In the genomic region with DNA sequence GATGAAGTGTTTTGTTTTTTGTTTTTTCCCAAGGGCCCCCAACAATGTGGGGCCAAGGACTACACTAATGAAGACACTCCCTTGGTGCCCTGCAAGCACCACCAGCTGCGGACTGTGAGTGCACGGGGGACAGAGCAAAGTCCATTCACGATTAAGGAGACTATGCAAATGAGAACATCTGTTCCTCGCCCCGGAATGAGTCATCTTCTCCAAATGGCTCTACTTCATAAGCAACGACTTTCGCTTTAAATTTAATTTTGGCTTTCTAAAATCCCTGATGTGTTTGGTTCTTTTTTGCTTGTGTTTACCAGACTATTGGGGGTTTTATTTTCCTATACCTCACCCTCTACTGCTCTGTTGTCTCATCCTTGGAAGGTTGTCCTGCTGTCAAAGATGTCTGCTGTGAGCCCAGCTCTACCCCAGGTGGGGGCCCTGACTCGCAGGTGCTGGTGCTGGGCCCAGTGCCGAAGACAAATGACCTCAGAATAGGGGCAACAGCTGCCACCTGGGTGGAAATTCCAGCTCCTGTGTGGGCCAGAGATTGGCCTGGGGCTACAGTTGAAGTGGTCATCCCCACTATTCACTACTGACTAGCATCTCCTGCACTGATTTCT, we compare ENCODE assay signal across 19 mouse cellular contexts. TPM values are rescaled to one million over a fixed set of nuclear protein-coding genes. Genes with fewer than 3 reads are reported as not detected.
A peak's percentile ranks its signal among the peaks of the same experiment; 100 is the strongest.
DNase-seq lines count a peak whose midpoint lies in the region; TF ChIP-seq lines count a peak whose summit lies in the region.
"Had no signal": no experiment of that assay in that cellular context is flagged by ENCODE, and none has a peak within 500 bp of the region (broad histone marks: within the 10 kb centered on the region; RNA-seq: fewer than 3 reads in every experiment).

No protein-coding gene starts in this region.

- H3K4me2 ChIP-seq in CH12.LX (ENCODE audit: insufficient read depth, low read depth, poor library complexity, severe bottlenecking): peak overlapping the region; percentile 79
- H3K4me2 ChIP-seq: embryonic facial prominence, embryonic 12.5 days; forebrain, embryonic 12.5 days; heart, embryonic 11.5 days; limb, embryonic 15.5 days; midbrain, embryonic 13.5 days had no signal

- peak; percentile 2; the same call in 1 of the 2 replicates for TF ChIP-seq RAD21 in CH12.LX (IDR thresholded peaks at IDR 0.05; ENCODE audit: low read depth, low read length)

- peak; percentile 92 for TF ChIP-seq EP300 in CH12.LX (IDR thresholded peaks at IDR 0.05; ENCODE audit: low read length)

- no peak for TF ChIP-seq CTCF in kidney, adult 2 months (conservative IDR thresholded peaks at IDR 0.05; ENCODE audit: insufficient read depth, insufficient read length, low read depth, low read length)
- TF ChIP-seq CTCF in CH12.LX (conservative IDR thresholded peaks at IDR 0.05 in 1 of 2, IDR thresholded peaks at IDR 0.05 in 1 of 2; ENCODE audit: low read depth in 2 of 2, low read length in 2 of 2): no peak

- no peaks in the 10 kb centered on the region for H3K36me3 ChIP-seq in kidney, adult 2 months (ENCODE audit: control insufficient read depth, insufficient read depth, low read length)
- H3K36me3 ChIP-seq in CH12.LX (replicated peaks in 1 of 2; ENCODE audit: control insufficient read depth in 1 of 2, insufficient read depth in 1 of 2, low read length in 1 of 2): no peaks in the 10 kb centered on the region
- H3K36me3 ChIP-seq: embryonic facial prominence, embryonic 12.5 days; forebrain, embryonic 12.5 days; limb, embryonic 15.5 days; midbrain, embryonic 13.5 days had no signal

- no peaks in the 10 kb centered on the region for H3K9me3 ChIP-seq in CH12.LX (replicated peaks; ENCODE audit: low read length)
- H3K9me3 ChIP-seq: embryonic facial prominence, embryonic 12.5 days; forebrain, embryonic 12.5 days; limb, embryonic 15.5 days; midbrain, embryonic 13.5 days had no signal

- no peaks in the 10 kb centered on the region for H3K79me2 ChIP-seq in CH12.LX (replicated peaks; ENCODE audit: control insufficient read depth, extremely low read depth, insufficient read depth, poor library complexity, severe bottlenecking)

- H3K4me1 ChIP-seq in kidney, adult 2 months (ENCODE audit: control insufficient read depth, insufficient read depth, low read length): no peaks in the 10 kb centered on the region
- peaks cover 39 to 54% of the 10 kb centered on the region in 2 experiments for H3K4me1 ChIP-seq in CH12.LX (ENCODE audit: control insufficient read depth in 1 of 2, insufficient read depth in 2 of 2)
- H3K4me1 ChIP-seq: forebrain, embryonic 12.5 days; limb, embryonic 15.5 days had no signal

- dilution Hi-C loops in CH12.LX (cut with MboI; ENCODE audit: extremely low pct_ligation_motif_present, extremely low pct_unique_long_range_greater_than_20kb, low sequenced_read_pairs): no loop called here

- DNase-seq in kidney, adult 2 months: peak; percentile 11
- no peak for DNase-seq in kidney, adult 8-10 months
- DNase-seq in CH12.LX (ENCODE audit: extremely low read depth): peak; percentile 78
- peak; percentile 87 for DNase-seq in brain, adult 2 months (ENCODE audit: low read depth, low spot score)
- peak; percentile 58 to 62 for DNase-seq in left cerebral cortex, postnatal 14 days (ENCODE audit: low spot score in 2 of 2)
- no peak for DNase-seq in cerebellum, adult 9-10 months
- no peak for DNase-seq in adrenal gland, adult 2 months
- no peak for DNase-seq in thymus, postnatal 36 days
- DNase-seq: adrenal gland, adult 8-10 months; cerebellum, postnatal 14 days; kidney, adult 9 months; lung, adult 18-20 months; lung, postnatal 4 days; retina, postnatal 1 day had no signal

- in situ Hi-C loops in CH12.LX (cut with MboI; ENCODE audit: low pct_ligation_motif_present, low pct_unique_long_range_greater_than_20kb, low sequenced_read_pairs): no loop called here

- H3K4me3 ChIP-seq in kidney, adult 2 months (ENCODE audit: insufficient read depth, low read depth, low read length): no peak overlapping the region
- H3K4me3 ChIP-seq in CH12.LX (replicated peaks in 1 of 3; ENCODE audit: low read depth in 2 of 3, low read length in 2 of 3, poor library complexity in 1 of 3): no peak overlapping the region
- H3K4me3 ChIP-seq: embryonic facial prominence, embryonic 12.5 days; forebrain, embryonic 12.5 days; limb, embryonic 15.5 days; midbrain, embryonic 13.5 days had no signal

- intact Hi-C loops in left cerebral cortex, postnatal 14 days (cut with DNase I): no loop called here

- no peak overlapping the region for H3K9ac ChIP-seq in CH12.LX (ENCODE audit: insufficient read depth, low read depth)
- H3K9ac ChIP-seq: embryonic facial prominence, embryonic 12.5 days; forebrain, embryonic 12.5 days; limb, embryonic 15.5 days; midbrain, embryonic 13.5 days had no signal

- no peaks in the 10 kb centered on the region for H3K27me3 ChIP-seq in kidney, adult 2 months (replicated peaks; ENCODE audit: control insufficient read depth, insufficient read depth, low read length)
- H3K27me3 ChIP-seq in CH12.LX (replicated peaks): peaks cover 43% of the 10 kb centered on the region
- H3K27me3 ChIP-seq: embryonic facial prominence, embryonic 12.5 days; forebrain, embryonic 12.5 days; limb, embryonic 15.5 days; midbrain, embryonic 13.5 days had no signal

- 39% methylated on average over 9 of the region's 9 CpGs for WGBS in kidney, adult 2 months

- no peak overlapping the region for H3K27ac ChIP-seq in kidney, adult 2 months (ENCODE audit: insufficient read depth, low read depth, low read length)
- H3K27ac ChIP-seq in CH12.LX (ENCODE audit: insufficient read depth, low read depth): peak overlapping the region; percentile 86
- H3K27ac ChIP-seq: embryonic facial prominence, embryonic 12.5 days; forebrain, embryonic 12.5 days; limb, embryonic 15.5 days; midbrain, embryonic 13.5 days had no signal

- TF ChIP-seq POLR2A in kidney, adult 2 months (IDR thresholded peaks at IDR 0.05; ENCODE audit: low read depth, low read length): no peak
- no peak for TF ChIP-seq POLR2A in CH12.LX (IDR thresholded peaks at IDR 0.05; ENCODE audit: low read depth, low read length)

TF ChIP-seq in CH12.LX, 34 proteins besides CTCF, POLR2A, EP300 and RAD21:
- TF ChIP-seq MAZ (IDR thresholded peaks at IDR 0.05; ENCODE audit: low read depth, low read length): no peak; the same call in 1 of the 2 replicates
- TF ChIP-seq MAX (IDR thresholded peaks at IDR 0.05; ENCODE audit: low read length): no peak; the same call in 1 of the 2 replicates
- no peak for TF ChIP-seq CHD1 (IDR thresholded peaks at IDR 0.05; ENCODE audit: low read depth, low read length)
- TF ChIP-seq ZC3H11A (IDR thresholded peaks at IDR 0.05; ENCODE audit: low read depth, low read length): no peak
- TF ChIP-seq ELF1 (IDR thresholded peaks at IDR 0.05; ENCODE audit: low read depth, low read length): no peak
- TF ChIP-seq ZNF384 (IDR thresholded peaks at IDR 0.05; ENCODE audit: low read depth, low read length): no peak
- no peak for TF ChIP-seq UBTF (IDR thresholded peaks at IDR 0.05; ENCODE audit: low read depth, low read length)
- TF ChIP-seq ZMIZ1 (IDR thresholded peaks at IDR 0.05; ENCODE audit: low read depth, low read length): 0 out of 2 replicates have a peak, but pooled peaks have one; percentile 49
- TF ChIP-seq ETS1 (conservative IDR thresholded peaks at IDR 0.05; ENCODE audit: low read depth, low read length): peak; percentile 91
- peak; percentile 99 for TF ChIP-seq TCF12 (IDR thresholded peaks at IDR 0.05; ENCODE audit: low read depth, low read length)
- peak; percentile 22; the same call in 1 of the 2 replicates for TF ChIP-seq HCFC1 (IDR thresholded peaks at IDR 0.05; ENCODE audit: low read depth, low read length)
- TF ChIP-seq SMC3 (IDR thresholded peaks at IDR 0.05; ENCODE audit: low read depth, low read length): no peak
- TF ChIP-seq MAFK (IDR thresholded peaks at IDR 0.05; ENCODE audit: insufficient replicate concordance, low read length): peak; percentile 38; the same call in 1 of the 2 replicates
- TF ChIP-seq JUND (conservative IDR thresholded peaks at IDR 0.05; ENCODE audit: low read depth, low read length): peak; percentile 96
- TF ChIP-seq BHLHE40 (IDR thresholded peaks at IDR 0.05; ENCODE audit: low read depth, low read length): peak; percentile 92
- no peak for TF ChIP-seq USF1 (IDR thresholded peaks at IDR 0.05; ENCODE audit: low read depth, low read length)
- no peak for TF ChIP-seq E2F4 (IDR thresholded peaks at IDR 0.05; ENCODE audit: insufficient replicate concordance, low read depth, low read length)
- no peak for TF ChIP-seq KAT2A (IDR thresholded peaks at IDR 0.05; ENCODE audit: insufficient replicate concordance, low read length)
- no peak for TF ChIP-seq GABPA (IDR thresholded peaks at IDR 0.05; ENCODE audit: insufficient replicate concordance, low read depth, low read length)
- TF ChIP-seq MXI1 (IDR thresholded peaks at IDR 0.05; ENCODE audit: low read depth, low read length): no peak; the same call in 1 of the 2 replicates
- TF ChIP-seq USF2 (conservative IDR thresholded peaks at IDR 0.05; ENCODE audit: low read depth, low read length): no peak
- peak; percentile 47 for TF ChIP-seq CHD2 (IDR thresholded peaks at IDR 0.05; ENCODE audit: low read length)
- no peak for TF ChIP-seq POLR2AphosphoS2 (IDR thresholded peaks at IDR 0.05; ENCODE audit: low read depth, low read length)
- TF ChIP-seq NRF1 (IDR thresholded peaks at IDR 0.05; ENCODE audit: low read depth, low read length): 0 out of 2 replicates have a peak, but pooled peaks have one; percentile 2
- TF ChIP-seq SIN3A (IDR thresholded peaks at IDR 0.05; ENCODE audit: low read length): peak; percentile 78
- TF ChIP-seq RCOR1 (conservative IDR thresholded peaks at IDR 0.05; ENCODE audit: low read depth, low read length): peak; percentile 74; the same call in 1 of the 2 replicates
- TF ChIP-seq ZKSCAN1 (IDR thresholded peaks at IDR 0.05; ENCODE audit: borderline replicate concordance, low read depth, low read length): no peak
- TF ChIP-seq MEF2A (IDR thresholded peaks at IDR 0.05; ENCODE audit: borderline replicate concordance, low read depth, low read length): peak; percentile 96
- no peak for TF ChIP-seq TBP (conservative IDR thresholded peaks at IDR 0.05; ENCODE audit: low read depth, low read length)
- TF ChIP-seq JUN (IDR thresholded peaks at IDR 0.05; ENCODE audit: insufficient read depth, low read depth, low read length): peak; percentile 95
- TF ChIP-seq IRF4 (IDR thresholded peaks at IDR 0.05; ENCODE audit: low read depth, low read length): peak; percentile 93

RNA-seq across cellular contexts. Expression of gene Gnaz, which starts 14.0 kb away (rescaled TPM):
- 4.4 and 5.0 TPM in 2 replicates for polyA plus RNA-seq in kidney, adult 2 months (2012; rRNA removed)
- 36.9 and 49.9 TPM in 2 replicates for total RNA-seq in CH12.LX (2012; rRNA removed)
- total RNA-seq in CH12.LX (2014; rRNA removed): 4.3 and 5.5 TPM in 2 replicates
- polyA plus RNA-seq in CH12.LX (2012; ENCODE audit: insufficient read length, low read depth): 2.7 TPM in 2 replicates
- 100 to 1,000 TPM; 159 to 164 TPM for total RNA-seq in left cerebral cortex, postnatal 14 days (2021)
- total RNA-seq in adrenal gland, adult 2 months (2021): 1 to 10 TPM; 2.3 to 8.2 TPM
- polyA plus RNA-seq in adrenal gland, adult 2 months (2012; rRNA removed): 2.4 and 7.4 TPM in 2 replicates

Comparison
In these comparisons a context has a peak if more than half of its experiments do, and no peak if none do; other contexts are left out.
1. DNase-seq: peak in kidney, adult 2 months (single experiment), CH12.LX (single experiment), brain, adult 2 months (single experiment) and left cerebral cortex, postnatal 14 days (2 of 2); none in kidney, adult 8-10 months (0 of 2), cerebellum, adult 9-10 months (single experiment), adrenal gland, adult 2 months (single experiment) and thymus, postnatal 36 days (0 of 2).